Mouse (Mus musculus): ENCODE measurements around the gene Cdk9.

- TF ChIP-seq POLR2A (IDR thresholded peaks at IDR 0.05; ENCODE audit: borderline replicate concordance, low read depth, low read length): no peak
- TF ChIP-seq CTCF (IDR thresholded peaks at IDR 0.05; ENCODE audit: low read depth, low read length): no peak
Observed at GRCm38 (mm10) chr2:32677683-32678082, 35.2 kb downstream of the Cdk9 start.
